Mouse (Mus musculus) forebrain, embryonic 12.5 days (tissue): ENCODE results near the gene Adcy4. TPM values are rescaled to one million over a fixed set of nuclear protein-coding genes. Genes with fewer than 3 reads are reported as not detected.

Source experiments
- ATAC-seq: fragments of 200-750 bp; cut with Nextera tagmentation; 2 replicates; pipeline ENCODE4 v1.8.0; 2017; ENCODE audit warnings: moderate TSS enrichment; ENCODE audit not compliant: low FRiP score
- H3K27ac ChIP-seq: fragments of 300-500 bp; sonication (generic); 2 replicates; pipeline ENCODE4 v1.5.1; 2016; ENCODE audit warnings: mild to moderate bottlenecking
- H3K27me3 ChIP-seq: fragments of 300-500 bp; sonication (generic); 2 replicates; pipeline ENCODE4 v1.6.1; 2016; ENCODE audit warnings: mild to moderate bottlenecking
- H3K36me3 ChIP-seq: fragments of 300-500 bp; sonication (generic); replicated peaks from 2 replicates; pipeline ENCODE4 v1.6.1; 2016; ENCODE audit warnings: mild to moderate bottlenecking
- H3K4me1 ChIP-seq: fragments of 300-500 bp; sonication (generic); 2 replicates; pipeline ENCODE4 v1.6.1; 2016
- H3K4me2 ChIP-seq: fragments of 300-500 bp; sonication (generic); 2 replicates; pipeline ENCODE4 v1.6.1; 2016; ENCODE audit warnings: mild to moderate bottlenecking, moderate library complexity
- H3K4me3 ChIP-seq: fragments of 300-500 bp; sonication (generic); replicated peaks from 2 replicates; pipeline ENCODE4 v1.5.1; 2016; ENCODE audit warnings: mild to moderate bottlenecking
- H3K9ac ChIP-seq: fragments of 300-500 bp; sonication (generic); 2 replicates; pipeline ENCODE4 v1.6.1; 2016; ENCODE audit warnings: mild to moderate bottlenecking
- H3K9me3 ChIP-seq: fragments of 300-500 bp; sonication (generic); 2 replicates; pipeline ENCODE4 v1.6.1; 2016
- WGBS: fragments of 180-500 bp; shearing (Covaris S2); methylation state at CpG from one replicate; pipeline ENCODE4 v1.1.7; 2016; 5-methylcytosine and 5-hydroxymethylcytosine counted together
- polyA plus RNA-seq: library from polyadenylated mRNA; unstranded; fragments of >200 nt; fragmentation: Nextera tagmentation; extraction: Ambion mirVana; gene quantifications from 2 replicates; pipeline ENCODE4 v1.2.1, GENCODE M21; 2016

Gene Adcy4
- polyA plus RNA-seq, 1 experiment from 2014 or later = 6.0 TPM

DNA sequence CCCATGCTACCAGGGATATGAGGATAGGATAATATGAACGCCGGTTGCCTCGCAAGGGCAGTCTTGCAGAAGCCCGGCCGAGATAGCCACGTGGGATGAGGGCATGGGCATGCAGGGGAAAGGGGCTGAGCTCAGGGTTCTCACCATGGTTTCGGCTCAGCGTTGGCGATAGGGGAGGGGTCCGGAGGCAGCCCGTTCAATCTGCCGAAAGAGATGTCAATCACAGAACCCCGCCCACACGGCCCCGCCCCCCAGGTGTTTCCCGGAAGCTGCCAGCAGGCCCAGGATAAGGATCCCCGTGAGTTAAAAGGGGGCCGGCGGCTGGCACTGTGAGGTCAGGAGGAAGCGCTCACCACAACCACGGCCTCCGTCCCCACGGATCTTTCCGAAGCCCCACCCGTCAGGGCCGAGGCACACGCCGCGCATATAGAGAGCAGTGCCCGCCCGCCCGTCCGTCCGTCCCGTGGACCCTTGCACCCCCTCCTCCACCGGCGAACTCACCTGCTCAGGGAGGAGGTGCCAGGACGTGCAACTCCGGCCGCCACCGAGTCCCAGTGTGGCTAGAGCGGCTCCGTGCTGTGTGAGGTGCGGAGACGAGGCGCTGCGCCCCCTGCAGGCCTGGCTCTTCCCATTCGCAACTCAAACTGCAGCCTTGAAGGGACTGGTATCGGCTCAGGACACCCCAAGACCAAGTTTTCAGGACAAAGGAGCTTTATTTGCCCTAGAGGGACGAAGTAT is 62.0 kb downstream of the Adcy4 start, which contains the start of gene Rabggta:
Rabggta (minus strand) TSS at position 564 of the 738 bp plus-strand sequence.
- H3K9me3 ChIP-seq = no peaks in the 10 kb centered on the region
- H3K4me3 ChIP-seq = peak within 1 kb of the TSS; percentile 80
- peak within 1 kb of the TSS; percentile 65 for H3K4me2 ChIP-seq
- peak within 1 kb of the TSS; percentile 67 for H3K9ac ChIP-seq
- peak within 1 kb of the TSS; percentile 84 for H3K27ac ChIP-seq
- H3K4me1 ChIP-seq = peaks cover 8% of the 10 kb centered on the region
- peak; percentile 96 for ATAC-seq
- no peaks in the 10 kb centered on the region for H3K27me3 ChIP-seq
- peaks cover 19% of the 10 kb centered on the region for H3K36me3 ChIP-seq
- WGBS = under 1% methylated on average over 50 of the region's 50 CpGs

DNA sequence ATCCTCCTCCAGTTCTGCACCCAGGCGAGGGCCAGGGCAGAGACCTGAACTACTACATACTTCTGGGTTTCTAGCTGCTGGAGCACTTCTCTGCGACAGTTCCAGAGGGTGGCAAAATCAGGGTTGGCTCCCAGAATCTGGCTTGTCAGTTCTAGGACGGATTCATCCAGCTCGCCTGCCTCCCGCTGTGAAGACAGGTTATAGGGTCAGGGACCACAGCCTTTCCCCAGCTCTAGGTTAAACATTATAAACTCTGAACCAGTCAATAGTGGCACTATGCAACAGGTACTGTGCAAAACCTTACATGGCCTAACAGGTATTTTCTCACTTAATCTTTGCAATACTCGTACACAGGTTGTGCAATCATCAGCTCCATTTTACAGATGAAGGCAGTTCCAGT is 62.8 kb downstream of the Adcy4 start:
- no peak for ATAC-seq
- no peaks in the 10 kb centered on the region for H3K9me3 ChIP-seq
- H3K4me1 ChIP-seq = peaks cover 8% of the 10 kb centered on the region
- H3K27ac ChIP-seq = no peak overlapping the region
- peaks cover 26% of the 10 kb centered on the region for H3K36me3 ChIP-seq
- peak overlapping the region; percentile 67 for H3K9ac ChIP-seq
- no peaks in the 10 kb centered on the region for H3K27me3 ChIP-seq
- 74% methylated on average over 6 of the region's 6 CpGs for WGBS
- peak overlapping the region; percentile 80 for H3K4me3 ChIP-seq
- H3K4me2 ChIP-seq = peak overlapping the region; percentile 65

DNA sequence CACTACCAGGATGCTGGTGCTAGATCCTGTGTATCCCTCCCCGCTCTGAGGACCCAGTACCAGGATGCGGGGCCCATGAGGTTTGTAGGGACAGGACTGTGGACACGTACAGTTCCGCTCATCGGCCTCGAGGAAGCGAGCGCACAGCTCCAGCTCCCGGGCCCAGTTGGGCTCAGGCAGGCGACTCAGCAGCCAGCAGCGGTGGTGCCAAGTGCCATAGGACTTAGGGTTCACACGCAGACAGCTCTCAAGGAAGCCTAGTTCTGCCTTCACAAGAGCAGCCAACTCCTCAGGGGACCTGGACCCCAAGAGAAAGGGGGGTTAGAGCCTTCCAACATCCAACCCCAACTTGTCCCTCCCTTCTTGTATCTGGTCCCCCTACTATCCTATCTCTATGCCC is 63.2 kb downstream of the Adcy4 start:
- Histone ChIP-seq H3K36me3 (peaks cover 27% of the 10 kb centered on the region), H3K4me1 (peaks cover 8% of the 10 kb centered on the region), H3K27me3 (no peaks in the 10 kb centered on the region), H3K9ac (no peak overlapping the region), H3K9me3 (no peaks in the 10 kb centered on the region), H3K4me2 (no peak overlapping the region), H3K4me3 (no peak overlapping the region), H3K27ac (no peak overlapping the region)
- ATAC-seq = no peak
- WGBS = 92% methylated on average over 12 of the region's 12 CpGs

DNA sequence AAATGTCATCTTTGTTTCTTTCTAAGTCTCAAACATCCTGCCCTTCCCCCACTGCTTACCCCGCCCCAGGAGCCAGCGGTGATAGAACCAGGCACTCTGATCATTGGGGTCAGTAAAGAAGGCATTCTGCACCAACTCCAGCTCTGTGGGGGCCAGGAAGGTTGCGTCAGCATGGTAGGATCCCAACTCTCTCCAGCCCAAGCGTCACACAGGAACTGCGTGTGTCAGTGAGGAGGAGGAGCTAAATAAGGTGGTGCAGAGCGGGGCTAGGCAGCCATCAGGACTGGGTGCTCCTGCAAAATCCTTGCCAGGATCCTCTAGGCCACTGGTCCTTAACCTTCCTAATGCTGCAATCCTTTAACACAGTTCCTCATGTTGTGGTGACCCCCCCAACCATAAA is 64.2 kb downstream of the Adcy4 start:
- no peak overlapping the region for H3K4me2 ChIP-seq
- 91% methylated on average over 6 of the region's 6 CpGs for WGBS
- H3K4me1 ChIP-seq = peaks cover 8% of the 10 kb centered on the region
- ATAC-seq = no peak
- no peak overlapping the region for H3K9ac ChIP-seq
- H3K9me3 ChIP-seq = no peaks in the 10 kb centered on the region
- H3K36me3 ChIP-seq = peaks cover 27% of the 10 kb centered on the region
- H3K27me3 ChIP-seq = 0 out of 2 replicates have a peak, but pooled peaks cover 4% of the 10 kb centered on the region
- H3K27ac ChIP-seq = no peak overlapping the region
- H3K4me3 ChIP-seq = no peak overlapping the region

Other genes with a start within 250 kb of the Adcy4 start
- gene Pck2, start 243.8 kb downstream of the Adcy4 start, polyA plus RNA-seq = 19.0 and 19.8 TPM in 2 replicates
- 103 and 105 TPM in 2 replicates for gene Dcaf11, start 224.1 kb downstream of the Adcy4 start, polyA plus RNA-seq
- 0.64 TPM in 1 of 2 replicates, not detected in the other for gene A730061H03Rik, start 223.7 kb downstream of the Adcy4 start, polyA plus RNA-seq
- 0.20 TPM in 1 of 2 replicates, not detected in the other for gene Fitm1, start 208.5 kb downstream of the Adcy4 start, polyA plus RNA-seq
- 117 and 119 TPM in 2 replicates for gene Psme1, start 206.0 kb downstream of the Adcy4 start, polyA plus RNA-seq
- 3.7 and 6.0 TPM in 2 replicates for gene Emc9, start 198.8 kb downstream of the Adcy4 start, polyA plus RNA-seq
- 199 and 201 TPM in 2 replicates for gene Psme2, start 193.0 kb downstream of the Adcy4 start, polyA plus RNA-seq
- gene Rnf31, start 192.4 kb downstream of the Adcy4 start, polyA plus RNA-seq = 18.2 and 20.8 TPM in 2 replicates
- 9.8 and 10.3 TPM in 2 replicates for gene Irf9, start 180.5 kb downstream of the Adcy4 start, polyA plus RNA-seq
- gene Rec8, start 166.1 kb downstream of the Adcy4 start, polyA plus RNA-seq = 7.2 and 8.5 TPM in 2 replicates
- 68.5 and 68.6 TPM in 2 replicates for gene Ipo4, start 148.1 kb downstream of the Adcy4 start, polyA plus RNA-seq
- 4.0 and 5.6 TPM in 2 replicates for gene Gm49378, start 146.2 kb downstream of the Adcy4 start, polyA plus RNA-seq
- gene Tm9sf1, start 140.3 kb downstream of the Adcy4 start, polyA plus RNA-seq = 68.7 and 73.4 TPM in 2 replicates
- gene Tssk4, start 133.9 kb downstream of the Adcy4 start, polyA plus RNA-seq = 0.65 and 0.68 TPM in 2 replicates
- gene Mdp1, start 123.6 kb downstream of the Adcy4 start, polyA plus RNA-seq = 60.5 and 64.5 TPM in 2 replicates
- 59.3 and 63.5 TPM in 2 replicates for gene Gmpr2, start 112.2 kb downstream of the Adcy4 start, polyA plus RNA-seq
- gene Nedd8, start 112.0 kb downstream of the Adcy4 start, polyA plus RNA-seq = 577 and 583 TPM in 2 replicates
- gene Tinf2, start 102.3 kb downstream of the Adcy4 start, polyA plus RNA-seq = 61.6 and 68.2 TPM in 2 replicates
- gene Tgm1, start 70.2 kb downstream of the Adcy4 start, polyA plus RNA-seq = 0.55 and 0.58 TPM in 2 replicates
- 32.1 and 34.0 TPM in 2 replicates for gene Rabggta, start 61.8 kb downstream of the Adcy4 start, polyA plus RNA-seq
- 68.8 and 74.1 TPM in 2 replicates for gene Dhrs1, start 38.4 kb downstream of the Adcy4 start, polyA plus RNA-seq
- gene Nop9, start 38.4 kb downstream of the Adcy4 start, polyA plus RNA-seq = 47.9 and 52.0 TPM in 2 replicates
- 0.40 TPM in 1 of 2 replicates, not detected in the other for gene Cideb, start 25.6 kb downstream of the Adcy4 start, polyA plus RNA-seq
- gene Ltb4r2, start 22.7 kb downstream of the Adcy4 start, polyA plus RNA-seq = 0.20 and 0.41 TPM in 2 replicates
- gene Ltb4r1, start 18.1 kb downstream of the Adcy4 start, polyA plus RNA-seq = 0.13 and 0.19 TPM in 2 replicates
- 5.1 and 5.9 TPM in 2 replicates for gene Ripk3, start 4.8 kb upstream of the Adcy4 start, polyA plus RNA-seq
- 25.4 and 35.6 TPM in 2 replicates for gene Nfatc4, start 39.0 kb upstream of the Adcy4 start, polyA plus RNA-seq
- gene Nynrin, start 69.9 kb upstream of the Adcy4 start, polyA plus RNA-seq = 23.9 and 26.9 TPM in 2 replicates
- gene Cbln3, start 100.3 kb upstream of the Adcy4 start, polyA plus RNA-seq = 0.04 and 0.27 TPM in 2 replicates
- 18.9 and 21.2 TPM in 2 replicates for gene Khnyn, start 100.9 kb upstream of the Adcy4 start, polyA plus RNA-seq
- 42.6 and 51.0 TPM in 2 replicates for gene Sdr39u1, start 116.2 kb upstream of the Adcy4 start, polyA plus RNA-seq
- not detected in 2 replicates for gene Cma1, start 160.6 kb upstream of the Adcy4 start, polyA plus RNA-seq
- gene Cma2, start 166.9 kb upstream of the Adcy4 start, polyA plus RNA-seq = not detected in 2 replicates
- not detected in 2 replicates for gene Mcpt1, start 233.9 kb upstream of the Adcy4 start, polyA plus RNA-seq
- not detected in 2 replicates for gene Mcpt9, start 246.4 kb upstream of the Adcy4 start, polyA plus RNA-seq